Mouse (Mus musculus): Measurements from ENCODE around the gene Col12a1. TPM values are rescaled to one million over a fixed set of nuclear protein-coding genes. Genes with fewer than 3 reads are reported as not detected.

The Col12a1 gene
- total RNA-seq (2018; cell fraction: chromatin; rRNA removed): 10 to 100 TPM in 1 of 26 experiments, under 1 TPM in 21, not detected in 4; 0.06 to 25.4 (median 0.27) TPM
- under 1 TPM in 12 of 26 experiments, not detected in 14; under 0.01 to 0.19 (median 0.03) TPM for total RNA-seq (2018; cell fraction: cytosol; rRNA removed)
- total RNA-seq (2018; cell fraction: nucleus; rRNA removed): 1 to 10 TPM in 1 of 26 experiments, under 1 TPM in 8, not detected in 17; 0.07 to 3.8 (median 0.12) TPM
- 0.10 to 0.15 TPM in 2 of 3 replicates, not detected in the other for polyA plus RNA-seq (2018)

DNA sequence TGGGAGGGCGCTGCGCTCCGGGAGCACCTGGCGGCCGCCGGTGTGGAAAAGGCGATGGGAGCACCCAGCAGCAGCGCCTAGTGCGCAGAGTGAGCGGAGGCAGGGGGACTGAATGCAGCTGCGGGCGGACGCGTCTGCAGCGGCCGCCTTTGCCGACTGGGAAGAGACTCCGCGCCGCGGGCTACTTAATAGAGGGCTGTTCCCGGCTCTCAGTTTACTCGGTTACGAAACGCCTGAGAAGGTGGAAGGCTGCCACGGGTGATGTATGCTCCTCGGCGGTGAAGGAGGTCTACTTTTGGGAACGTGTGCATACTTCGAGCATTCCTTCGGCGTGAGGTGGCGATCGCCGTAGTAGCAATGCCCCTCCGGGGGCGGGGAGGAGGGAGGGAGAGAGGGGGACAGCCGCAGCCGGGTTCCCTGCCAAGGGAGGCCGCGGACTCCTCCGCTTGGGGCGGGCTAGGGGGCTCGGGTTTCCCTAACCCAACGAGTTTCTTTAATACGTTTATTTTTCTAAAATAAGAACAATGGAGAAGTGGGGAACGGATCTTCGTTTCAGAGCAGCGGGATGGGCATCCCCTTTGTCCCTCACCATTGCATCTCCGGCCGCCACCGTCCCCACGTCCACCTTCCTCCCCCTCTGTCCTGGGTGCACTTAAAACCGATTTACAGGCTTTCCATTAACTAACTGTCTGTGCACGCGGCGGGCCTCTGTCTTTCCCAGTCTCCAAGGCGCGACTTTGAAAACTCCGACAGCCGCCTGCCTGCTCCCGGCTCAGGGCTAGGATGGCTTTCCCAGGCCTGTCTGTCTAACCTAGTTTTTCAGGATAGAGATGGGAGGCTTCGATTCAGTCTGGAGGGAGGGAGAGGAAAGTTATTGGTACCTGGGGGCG is at the start of gene Col12a1:
Col12a1 (minus strand) TSS at position 351 of the 890 bp plus-strand sequence.
- Histone ChIP-seq H3K79me2 (ENCODE audit: inconsistent target) (no peaks in the 10 kb centered on the region), H3K36me3 (ENCODE audit: inconsistent target) (no peaks in the 10 kb centered on the region), H3K27ac (no peak within 1 kb of the TSS), H3K4me3 (ENCODE audit: inconsistent target) (no peak within 1 kb of the TSS)
- 3% methylated on average over 64 of the region's 64 CpGs for WGBS (ENCODE audit: missing documents)

DNA sequence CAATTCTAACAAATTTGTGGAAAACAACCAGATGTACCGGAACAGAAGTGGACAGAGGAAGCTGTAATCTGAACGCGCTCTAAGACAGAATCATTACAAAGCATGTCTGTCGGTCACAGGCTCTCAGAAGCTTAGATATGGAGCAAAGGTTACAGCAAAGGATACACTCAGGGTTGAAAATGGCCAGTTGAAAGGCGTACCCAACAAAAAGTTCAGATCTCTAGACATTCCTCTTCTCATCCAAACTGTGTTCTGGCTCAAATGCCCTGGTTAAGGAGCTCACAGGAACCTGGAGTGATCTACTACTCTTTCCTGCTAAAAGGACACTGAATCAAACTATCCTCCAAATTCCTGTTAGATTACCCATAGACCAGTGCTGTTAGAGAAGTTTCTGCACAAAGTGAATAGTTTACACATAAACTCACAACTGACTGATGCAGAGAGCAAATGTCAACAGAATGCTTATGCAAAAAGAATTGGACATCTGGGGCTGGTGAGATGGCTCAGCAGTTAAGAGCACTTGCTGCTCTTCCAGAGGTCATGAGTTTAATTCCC is 48.4 kb upstream of the Col12a1 start:
- H3K36me3 ChIP-seq (ENCODE audit: inconsistent target): no peaks in the 10 kb centered on the region
- no peak overlapping the region for H3K4me3 ChIP-seq (ENCODE audit: inconsistent target)
- H3K27ac ChIP-seq: no peak overlapping the region
- WGBS (ENCODE audit: missing documents): 100% methylated on average over 5 of the region's 5 CpGs
- H3K79me2 ChIP-seq (ENCODE audit: inconsistent target): no peaks in the 10 kb centered on the region

DNA sequence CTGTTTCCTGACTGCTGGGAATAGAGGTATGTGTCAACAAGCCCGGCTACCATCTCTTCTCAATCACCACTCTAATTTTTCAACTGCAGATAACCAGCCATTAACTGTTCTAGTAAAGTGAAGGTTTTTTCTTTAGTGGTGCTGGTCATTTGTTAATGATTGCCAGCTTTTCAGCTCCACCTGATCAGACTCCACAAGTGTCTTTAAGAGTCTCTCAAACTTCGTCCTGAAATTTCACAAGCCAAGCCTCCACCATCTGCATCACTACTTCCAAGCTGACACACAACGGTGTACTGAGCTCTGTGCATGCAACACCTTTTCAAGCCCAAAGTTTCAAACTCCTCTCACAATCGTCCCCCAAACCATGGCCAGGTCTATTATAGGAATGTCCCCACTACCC is 46.7 kb upstream of the Col12a1 start:
- 85% methylated on average over 4 of the region's 4 CpGs for WGBS (ENCODE audit: missing documents)
- H3K79me2 ChIP-seq (ENCODE audit: inconsistent target): no peaks in the 10 kb centered on the region
- no peak overlapping the region for H3K4me3 ChIP-seq (ENCODE audit: inconsistent target)
- no peak overlapping the region for H3K27ac ChIP-seq
- no peaks in the 10 kb centered on the region for H3K36me3 ChIP-seq (ENCODE audit: inconsistent target)

DNA sequence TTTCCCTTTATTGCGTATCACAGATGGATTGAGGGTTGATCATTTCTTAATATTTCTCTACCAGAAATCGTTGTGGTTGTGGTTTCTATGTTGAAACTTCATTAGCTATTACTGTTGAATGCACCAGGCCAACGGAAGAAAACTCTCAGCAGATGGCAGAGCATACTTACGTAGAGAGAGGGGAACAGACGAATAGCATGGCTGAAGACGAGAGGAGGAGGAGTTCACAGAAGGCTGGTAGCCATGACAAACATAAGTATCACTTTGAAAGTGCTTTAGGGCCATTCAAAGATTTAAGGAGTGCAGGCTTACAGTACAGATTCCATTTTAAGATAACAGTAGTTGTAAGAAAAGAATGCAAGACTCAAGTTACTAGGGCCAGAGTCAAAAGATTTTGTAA is 43.9 kb upstream of the Col12a1 start:
- no peak overlapping the region for H3K27ac ChIP-seq
- H3K36me3 ChIP-seq (ENCODE audit: inconsistent target): no peaks in the 10 kb centered on the region
- H3K79me2 ChIP-seq (ENCODE audit: inconsistent target): peaks cover 20% of the 10 kb centered on the region
- no peak overlapping the region for H3K4me3 ChIP-seq (ENCODE audit: inconsistent target)
- 23% methylated on average over 6 of the region's 6 CpGs for WGBS (ENCODE audit: missing documents)

DNA sequence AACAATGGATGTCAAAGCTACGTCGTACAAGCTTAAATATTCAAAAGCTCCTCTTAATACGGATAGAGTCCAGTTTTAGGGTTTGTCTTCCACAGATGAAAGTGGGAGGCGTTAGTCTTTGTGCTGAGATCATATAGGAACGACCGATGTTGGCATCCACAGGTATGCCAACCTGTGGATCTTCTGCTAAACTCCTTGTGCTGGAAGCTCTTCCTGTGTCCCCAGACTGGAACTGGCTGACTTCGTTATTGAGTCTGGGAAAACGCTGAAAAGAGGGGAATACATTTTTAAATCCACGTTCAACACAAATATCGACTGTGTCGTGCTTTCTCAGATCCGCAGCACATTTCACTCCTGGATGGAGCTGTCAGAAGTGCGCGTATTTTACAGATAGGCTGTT is 41.4 kb upstream of the Col12a1 start:
- H3K36me3 ChIP-seq (ENCODE audit: inconsistent target): peaks cover 15% of the 10 kb centered on the region
- H3K79me2 ChIP-seq (ENCODE audit: inconsistent target): peaks cover 40% of the 10 kb centered on the region
- peak overlapping the region; percentile 46 for H3K27ac ChIP-seq
- WGBS (ENCODE audit: missing documents): 4% methylated on average over 14 of the region's 14 CpGs
- H3K4me3 ChIP-seq (ENCODE audit: inconsistent target): peak overlapping the region; percentile 98

DNA sequence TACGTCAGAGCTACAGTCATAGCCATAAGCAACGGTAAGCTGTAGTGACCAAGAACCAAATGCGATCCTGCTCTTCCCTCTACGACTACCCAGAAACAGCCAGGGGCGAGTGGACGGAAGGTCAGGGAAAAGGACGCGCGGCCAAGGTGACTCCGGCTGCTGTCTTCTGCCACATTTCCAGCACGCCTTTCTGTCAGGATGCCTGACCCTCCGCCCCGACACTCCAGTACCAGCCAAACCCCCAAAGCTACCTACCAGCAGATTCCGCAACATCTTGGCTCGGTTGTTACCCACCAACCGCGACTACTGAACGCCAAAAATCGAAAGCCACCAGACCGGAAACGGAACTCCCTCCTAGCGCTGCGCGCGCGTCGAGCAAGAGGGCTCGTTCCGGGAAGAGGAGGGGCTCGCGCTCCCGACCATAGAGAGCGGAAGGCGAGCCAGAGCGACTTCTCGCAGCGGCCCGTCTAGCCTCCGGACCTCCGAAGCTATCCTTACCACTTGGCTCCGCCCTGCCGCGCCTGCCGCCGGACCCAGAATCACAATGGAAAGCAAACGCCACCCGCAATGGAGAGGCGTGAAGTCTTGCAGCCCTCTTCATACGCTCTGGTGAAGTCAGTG is 40.9 kb upstream of the Col12a1 start, which contains the start of gene Cox7a2:
Cox7a2 (minus strand) TSS at position 494 of the 621 bp plus-strand sequence.
- Histone ChIP-seq H3K4me3 (ENCODE audit: inconsistent target) (peak within 1 kb of the TSS; percentile 98), H3K79me2 (ENCODE audit: inconsistent target) (peaks cover 40% of the 10 kb centered on the region), H3K27ac (peak within 1 kb of the TSS; percentile 75), H3K36me3 (ENCODE audit: inconsistent target) (peaks cover 19% of the 10 kb centered on the region)
- WGBS (ENCODE audit: missing documents): 1% methylated on average over 48 of the region's 49 CpGs

DNA sequence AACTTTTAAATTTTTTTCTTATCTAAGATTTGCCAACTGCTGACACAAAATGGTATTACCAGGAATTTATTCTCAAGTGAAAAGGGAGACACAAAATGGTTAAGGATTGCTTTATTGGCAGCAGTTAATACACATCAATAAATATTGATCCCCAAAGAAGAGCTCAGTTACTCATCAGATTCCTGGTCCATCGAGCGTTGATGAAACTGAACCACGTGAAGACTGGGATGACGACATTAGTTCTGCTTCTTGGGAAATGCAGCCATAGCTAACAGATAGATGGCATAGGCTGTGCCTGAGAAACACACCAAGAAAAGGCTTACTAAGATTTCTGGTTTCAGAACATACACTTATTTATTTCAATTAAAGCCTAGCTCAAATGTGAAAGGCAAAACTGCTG is 36.7 kb upstream of the Col12a1 start:
- H3K27ac ChIP-seq: no peak overlapping the region
- no peak overlapping the region for H3K4me3 ChIP-seq (ENCODE audit: inconsistent target)
- H3K36me3 ChIP-seq (ENCODE audit: inconsistent target): peaks cover 41% of the 10 kb centered on the region
- peaks cover 40% of the 10 kb centered on the region for H3K79me2 ChIP-seq (ENCODE audit: inconsistent target)
- WGBS (ENCODE audit: missing documents): 52% methylated on average over 4 of the region's 4 CpGs

DNA sequence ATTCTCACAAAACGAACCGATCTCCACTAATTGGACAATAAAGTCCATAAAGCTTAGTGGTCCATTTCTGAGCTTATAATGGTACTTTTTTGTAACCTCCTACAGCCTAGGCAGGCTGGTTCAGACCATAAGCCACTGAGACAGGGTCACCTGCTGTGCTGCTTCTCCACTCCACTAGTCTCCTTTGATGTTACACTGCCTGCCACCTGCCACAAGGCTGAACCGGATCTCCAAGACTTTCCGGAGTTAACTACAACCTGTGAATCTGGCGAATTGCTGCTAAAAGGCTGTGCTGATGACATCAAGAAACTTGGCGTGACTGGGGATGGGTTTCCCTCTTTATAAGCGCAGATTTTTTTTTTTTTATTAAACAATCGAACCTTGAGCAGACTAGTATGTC is 33.2 kb upstream of the Col12a1 start:
- peaks cover 14% of the 10 kb centered on the region for H3K79me2 ChIP-seq (ENCODE audit: inconsistent target)
- 94% methylated on average over 8 of the region's 8 CpGs for WGBS (ENCODE audit: missing documents)
- H3K36me3 ChIP-seq (ENCODE audit: inconsistent target): peaks cover 41% of the 10 kb centered on the region
- H3K4me3 ChIP-seq (ENCODE audit: inconsistent target): no peak overlapping the region
- no peak overlapping the region for H3K27ac ChIP-seq

DNA sequence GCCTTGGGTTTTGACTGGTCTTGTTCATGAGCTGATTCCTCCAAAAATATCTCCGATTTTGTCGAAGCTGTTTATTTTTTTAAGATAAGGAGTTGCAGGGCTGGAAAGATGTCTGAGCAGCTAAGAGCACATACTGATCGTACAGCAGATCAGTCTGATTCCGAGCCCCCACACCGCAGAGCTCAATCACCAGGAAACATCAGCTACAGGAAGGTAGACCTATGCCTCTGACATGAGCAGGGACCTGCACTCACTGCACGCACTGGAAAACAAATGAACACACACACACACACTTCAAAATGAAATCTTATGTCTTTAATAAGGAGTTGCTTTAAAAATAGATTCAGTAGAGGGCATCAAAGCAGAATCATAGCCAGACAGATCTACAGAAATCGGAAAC is 32.1 kb upstream of the Col12a1 start:
- Histone ChIP-seq H3K4me3 (ENCODE audit: inconsistent target) (no peak overlapping the region), H3K27ac (no peak overlapping the region), H3K79me2 (ENCODE audit: inconsistent target) (peaks cover 2% of the 10 kb centered on the region; the same call in 1 of the 2 replicates), H3K36me3 (ENCODE audit: inconsistent target) (peaks cover 33% of the 10 kb centered on the region; the same call in 1 of the 2 replicates)
- 46% methylated on average over 7 of the region's 7 CpGs for WGBS (ENCODE audit: missing documents)

DNA sequence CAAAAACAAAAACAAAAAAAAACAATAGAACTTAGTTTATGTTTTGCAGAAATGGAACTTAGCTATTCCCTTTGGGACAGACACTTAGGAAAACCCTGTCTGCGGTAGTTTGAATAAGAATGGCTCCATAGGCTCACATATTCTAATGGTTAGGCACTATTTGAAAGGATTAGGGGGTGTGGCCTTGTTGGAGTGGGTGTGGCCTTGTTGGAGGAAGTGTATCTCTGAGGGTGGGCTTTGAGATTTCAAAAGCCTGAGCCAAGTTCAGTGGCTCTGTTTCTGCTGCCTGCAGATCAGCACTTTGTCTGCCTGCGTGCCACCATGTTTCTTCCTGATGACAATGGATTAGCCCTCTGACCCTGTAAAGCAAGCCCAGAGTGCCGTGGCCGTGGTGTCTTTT is 26.4 kb upstream of the Col12a1 start:
- no peak overlapping the region for H3K4me3 ChIP-seq (ENCODE audit: inconsistent target)
- H3K36me3 ChIP-seq (ENCODE audit: inconsistent target): no peaks in the 10 kb centered on the region
- H3K79me2 ChIP-seq (ENCODE audit: inconsistent target): no peaks in the 10 kb centered on the region
- WGBS (ENCODE audit: missing documents): 93% methylated on average over 4 of the region's 4 CpGs
- H3K27ac ChIP-seq: no peak overlapping the region

DNA sequence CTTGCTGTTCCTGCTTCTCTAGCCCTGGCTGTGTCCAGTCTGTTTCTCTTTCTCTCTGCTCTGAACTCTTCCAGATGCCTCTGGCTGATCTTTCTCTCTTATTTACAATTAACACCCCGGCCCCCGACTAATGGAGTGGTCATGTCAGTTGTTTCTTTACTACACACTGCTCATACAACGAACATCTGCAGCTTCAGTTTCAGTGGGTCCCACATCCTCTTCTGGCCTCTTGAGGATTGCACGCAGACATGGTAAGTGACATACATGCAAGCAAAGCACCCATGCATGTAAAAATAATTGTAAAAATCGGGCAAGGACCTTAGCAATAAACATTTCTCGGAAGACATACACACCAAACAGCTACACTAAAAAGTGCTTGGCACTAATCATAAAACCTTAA is 17.0 kb upstream of the Col12a1 start:
- Histone ChIP-seq H3K79me2 (ENCODE audit: inconsistent target) (no peaks in the 10 kb centered on the region), H3K27ac (no peak overlapping the region), H3K36me3 (ENCODE audit: inconsistent target) (no peaks in the 10 kb centered on the region), H3K4me3 (ENCODE audit: inconsistent target) (no peak overlapping the region)
- WGBS (ENCODE audit: missing documents): 83% methylated on average over 6 of the region's 6 CpGs

DNA sequence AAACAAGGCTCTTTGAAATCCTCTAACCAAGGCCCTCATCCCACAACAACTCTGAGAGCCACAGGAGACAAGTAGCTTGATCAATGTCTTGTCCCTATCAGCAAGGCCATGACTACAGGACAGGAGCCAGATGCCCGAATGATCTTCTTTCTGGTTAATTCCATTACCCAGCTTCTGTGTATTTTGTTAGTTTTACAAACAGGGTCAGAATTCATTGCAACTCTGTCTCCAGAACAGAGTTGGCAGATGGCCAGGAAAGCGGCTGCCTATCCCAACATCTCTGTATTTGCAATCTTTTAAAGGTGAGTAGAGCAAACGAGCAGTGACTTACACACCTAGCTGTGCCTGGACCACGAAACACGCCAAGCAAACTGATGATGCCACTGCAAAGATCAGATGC is 11.7 kb upstream of the Col12a1 start:
- Histone ChIP-seq H3K27ac (no peak overlapping the region), H3K4me3 (ENCODE audit: inconsistent target) (no peak overlapping the region), H3K36me3 (ENCODE audit: inconsistent target) (no peaks in the 10 kb centered on the region), H3K79me2 (ENCODE audit: inconsistent target) (no peaks in the 10 kb centered on the region)
- 77% methylated on average over 5 of the region's 5 CpGs for WGBS (ENCODE audit: missing documents)

DNA sequence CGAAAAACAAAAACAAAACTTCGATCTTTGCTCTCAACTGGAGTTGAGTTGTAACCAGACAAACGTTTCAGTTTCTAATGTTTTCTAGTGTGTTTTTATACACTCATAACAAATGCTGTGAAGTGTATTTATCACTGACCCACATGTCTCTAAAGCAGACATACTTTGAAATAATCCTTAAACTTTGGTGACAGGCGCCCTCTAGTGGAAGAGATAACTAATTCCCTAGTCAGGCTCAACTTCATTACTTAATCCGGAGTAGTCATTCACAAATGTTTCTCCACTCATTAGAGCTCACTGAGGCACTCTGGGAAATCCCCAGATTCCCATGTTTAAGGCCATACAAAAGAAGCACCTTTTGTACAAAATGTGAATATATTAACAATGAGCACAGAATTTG is 4.5 kb upstream of the Col12a1 start:
- Histone ChIP-seq H3K36me3 (ENCODE audit: inconsistent target) (no peaks in the 10 kb centered on the region), H3K27ac (no peak overlapping the region), H3K4me3 (ENCODE audit: inconsistent target) (no peak overlapping the region), H3K79me2 (ENCODE audit: inconsistent target) (no peaks in the 10 kb centered on the region)
- WGBS (ENCODE audit: missing documents): 36% methylated on average over 5 of the region's 5 CpGs

DNA sequence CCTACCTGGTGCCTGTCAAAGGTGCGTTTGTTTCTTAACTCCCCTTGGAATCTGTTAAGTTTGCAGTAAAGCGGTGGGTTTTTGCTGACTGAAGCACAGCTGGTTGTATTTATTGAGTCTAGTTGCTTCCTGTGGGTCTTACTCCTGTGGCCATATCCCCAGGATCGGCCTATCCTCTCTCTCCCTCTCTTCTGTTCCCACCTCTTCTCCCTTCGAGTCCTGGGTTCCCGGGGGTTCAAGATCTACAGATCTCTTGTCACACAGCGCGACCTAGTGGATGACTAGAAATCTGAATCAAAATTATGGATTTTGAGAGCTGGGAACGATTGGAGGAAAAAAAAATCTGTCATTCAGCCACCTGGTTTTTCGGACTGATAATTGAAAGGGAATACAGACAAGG is 2.4 kb upstream of the Col12a1 start:
- no peak overlapping the region for H3K4me3 ChIP-seq (ENCODE audit: inconsistent target)
- 13% methylated on average over 9 of the region's 9 CpGs for WGBS (ENCODE audit: missing documents)

More for the DNA sequence above, 2.4 kb upstream of the Col12a1 start:
- no peaks in the 10 kb centered on the region for H3K36me3 ChIP-seq (ENCODE audit: inconsistent target)
- H3K27ac ChIP-seq: no peak overlapping the region
- no peaks in the 10 kb centered on the region for H3K79me2 ChIP-seq (ENCODE audit: inconsistent target)

Data from macrophage (primary cell).